Mouse (Mus musculus) monocyte, adult 5-6 weeks (primary cell): ENCODE measurements around the gene Grk6. TPM values are rescaled to one million over a fixed set of nuclear protein-coding genes. Genes with fewer than 3 reads are reported as not detected.

Source experiments
- ATAC-seq: fragments of 153-309, 156-312 bp; replicated peaks from 2 replicates; pipeline ENCODE4 v1.8.0; 2017; ENCODE audit warnings: mild to moderate bottlenecking; ENCODE audit not compliant: low TSS enrichment, insufficient number of reproducible peaks, severe bottlenecking, poor library complexity, low FRiP score
- total RNA-seq: library from RNA; stranded (forward); fragments of 200-1000, 200-491, 200-594 nt; gene quantifications from 3 replicates; pipeline ENCODE4 v1.2.3, GENCODE M21; 2017

Grk6 gene
- total RNA-seq, 1 experiment from 2014 or later, result 179 TPM

- no peak for ATAC-seq
These were observed 55.7 kb downstream of the Grk6 start for GRCm38 (mm10) chr13:55500575-55500974.

DNA sequence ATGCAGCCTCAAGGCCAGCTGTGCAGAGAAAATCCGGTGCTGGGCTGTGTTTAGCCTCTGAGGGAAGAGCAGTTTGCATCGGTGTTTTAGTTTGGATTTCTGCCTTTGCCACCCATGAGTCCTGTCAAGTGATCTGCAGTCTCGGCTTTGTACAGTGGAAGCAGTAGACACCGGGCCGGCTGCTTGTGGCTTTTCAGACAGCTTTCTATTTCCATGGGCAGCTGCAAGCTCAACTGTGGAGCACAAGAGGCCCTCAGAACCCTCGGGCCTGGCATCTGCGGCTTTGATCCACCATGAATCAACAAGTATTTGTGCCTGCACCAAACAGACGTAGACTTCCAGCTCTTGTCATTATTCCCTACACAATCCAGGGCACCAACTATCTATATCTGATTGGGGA is 57.5 kb downstream of the Grk6 start:
- ATAC-seq, result no peak

DNA sequence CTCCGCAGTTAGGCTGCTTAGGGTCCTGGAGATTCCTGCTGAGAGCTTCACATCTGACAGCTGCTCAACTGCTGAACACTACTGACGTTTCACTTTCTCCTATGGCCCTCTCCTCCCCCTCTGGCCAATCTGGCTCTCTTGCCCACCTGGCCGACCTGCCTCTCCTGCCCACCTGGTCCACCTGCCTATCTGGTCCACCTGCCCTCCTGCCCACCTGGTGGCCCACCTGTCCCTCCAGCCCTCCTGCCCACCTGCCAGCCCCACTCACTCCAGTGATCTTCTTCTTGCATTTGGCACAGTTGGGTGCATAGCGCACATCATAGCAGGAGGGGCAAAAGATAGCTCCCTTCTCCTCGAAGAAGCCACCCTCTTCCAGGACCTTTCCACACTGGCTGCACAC is 59.5 kb downstream of the Grk6 start:
- no peak for ATAC-seq

- ATAC-seq, result no peak
These were observed 60.9 kb downstream of the Grk6 start for GRCm38 (mm10) chr13:55505810-55506209.

- no peak for ATAC-seq
These were observed 61.8 kb downstream of the Grk6 start for GRCm38 (mm10) chr13:55506697-55507096.

GRCm38 (mm10) chr13:55507877-55508276 is 63.0 kb downstream of the Grk6 start:
- no peak for ATAC-seq

DNA sequence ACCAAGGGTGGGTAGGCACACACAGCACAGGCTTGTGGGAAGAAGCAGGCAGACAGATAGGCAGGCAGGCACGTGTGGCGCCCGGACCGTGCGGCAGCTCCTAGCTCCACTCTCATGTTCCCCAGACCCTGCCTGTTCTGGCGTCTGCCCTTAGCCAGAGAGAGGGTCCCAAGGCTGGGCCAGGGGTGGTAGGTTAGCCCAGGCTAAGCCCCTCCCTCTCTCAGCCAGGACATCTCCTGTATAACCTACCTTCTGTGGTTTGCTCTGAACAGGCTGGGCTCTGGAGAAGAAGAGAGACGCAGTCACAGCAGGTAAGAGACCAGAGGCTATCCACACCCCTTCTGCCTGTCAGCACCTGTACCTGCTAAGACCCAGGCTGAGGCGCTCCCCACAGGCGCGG is 63.7 kb downstream of the Grk6 start:
- no peak for ATAC-seq

- ATAC-seq, result peak; percentile 34; the same call in 1 of the 2 replicates
These were observed 65.4 kb downstream of the Grk6 start for GRCm38 (mm10) chr13:55510332-55510667.

Other genes starting within 250 kb of the Grk6 start
- gene Nsd1, start 235.3 kb upstream of the Grk6 start, total RNA-seq, result 102 to 173 TPM (median 158 TPM) in 3 replicates
- gene Prelid1, start 124.6 kb upstream of the Grk6 start, total RNA-seq, result 47.7 to 91.3 TPM (median 68.5 TPM) in 3 replicates
- 23.6 to 34.8 TPM (median 29.4 TPM) in 3 replicates for gene Rab24, start 123.1 kb upstream of the Grk6 start, total RNA-seq
- gene Mxd3, start 115.2 kb upstream of the Grk6 start, total RNA-seq, result 1.3 to 2.0 TPM (median 1.4 TPM) in 3 replicates
- gene Lman2, start 82.3 kb upstream of the Grk6 start, total RNA-seq, result 85.3 to 97.5 TPM (median 91.3 TPM) in 3 replicates
- gene Rgs14, start 75.3 kb upstream of the Grk6 start, total RNA-seq, result 21.8 to 43.9 TPM (median 40.8 TPM) in 3 replicates
- not detected in 3 replicates for gene Slc34a1, start 46.9 kb upstream of the Grk6 start, total RNA-seq
- gene Pfn3, start 29.8 kb upstream of the Grk6 start, total RNA-seq, result not detected in 3 replicates
- 0.11 to 0.95 TPM in 2 of 3 replicates, not detected in the other for gene F12, start 18.3 kb upstream of the Grk6 start, total RNA-seq
- gene Prr7, start 19.2 kb downstream of the Grk6 start, total RNA-seq, result 2.2 to 3.8 TPM in 2 of 3 replicates, not detected in the other
- 0.58 TPM in 1 of 3 replicates, not detected in the others for gene Dbn1, start 43.0 kb downstream of the Grk6 start, total RNA-seq
- gene Pdlim7, start 68.6 kb downstream of the Grk6 start, total RNA-seq, result 4.7 to 13.5 TPM (median 10.5 TPM) in 3 replicates
- 86.5 to 105 TPM (median 104 TPM) in 3 replicates for gene Dok3, start 84.2 kb downstream of the Grk6 start, total RNA-seq
- 67.7 to 76.2 TPM (median 71.8 TPM) in 3 replicates for gene Ddx41, start 91.6 kb downstream of the Grk6 start, total RNA-seq
- 37.8 to 73.6 TPM (median 40.6 TPM) in 3 replicates for gene Fam193b, start 126.0 kb downstream of the Grk6 start, total RNA-seq
- 150 to 192 TPM (median 183 TPM) in 3 replicates for gene Tmed9, start 128.7 kb downstream of the Grk6 start, total RNA-seq
- 23.1 to 47.1 TPM (median 26.2 TPM) in 3 replicates for gene B4galt7, start 154.8 kb downstream of the Grk6 start, total RNA-seq
- 26.6 to 41.4 TPM (median 37.6 TPM) in 3 replicates for gene Caml, start 177.9 kb downstream of the Grk6 start, total RNA-seq
- gene Ddx46, start 190.0 kb downstream of the Grk6 start, total RNA-seq, result 123 to 183 TPM (median 145 TPM) in 3 replicates
- 37.5 to 51.1 TPM (median 49.4 TPM) in 3 replicates for gene B230219D22Rik, start 248.1 kb downstream of the Grk6 start, total RNA-seq